Mouse (Mus musculus) C2C12 (cell line): Measurements from ENCODE around the gene Mfsd6l. TPM values are rescaled to one million over a fixed set of nuclear protein-coding genes. Genes with fewer than 3 reads are reported as not detected.

Experiments used
- H3K27me3 ChIP-seq: one replicate; pipeline ENCODE4 v1.6.1; 2011; ENCODE audit not compliant: control insufficient read depth, insufficient read depth, insufficient read length
- H3K36me3 ChIP-seq: one replicate; pipeline ENCODE4 v1.6.1; 2011; ENCODE audit not compliant: control insufficient read depth, insufficient read depth
- H3K4me3 ChIP-seq: one replicate; pipeline ENCODE4 v1.5.1; 2011; ENCODE audit warnings: mild to moderate bottlenecking, control low read depth; ENCODE audit not compliant: poor library complexity, insufficient read depth, severe bottlenecking
- H3K79me2 ChIP-seq: one replicate; pipeline ENCODE4 v1.6.1; 2011; ENCODE audit not compliant: control insufficient read depth, insufficient read depth
- H3K79me3 ChIP-seq: one replicate; pipeline ENCODE4 v1.6.1; 2011; ENCODE audit warnings: low read depth, control low read depth
- H3ac ChIP-seq: one replicate; pipeline ENCODE3; 2011; ENCODE audit warnings: low read depth; ENCODE audit not compliant: control insufficient read depth, insufficient read length
- CEBPB ChIP-seq: IDR thresholded peaks from one replicate; pipeline ENCODE4 v1.6.1; 2011; ENCODE audit warnings: low read depth, mild to moderate bottlenecking, control low read depth, moderate library complexity
- CTCF ChIP-seq: IDR thresholded peaks from one replicate; pipeline ENCODE4 v1.5.1; 2011; ENCODE audit not compliant: control insufficient read depth, insufficient read depth, insufficient read length
- FOSL1 ChIP-seq: IDR thresholded peaks from one replicate; pipeline ENCODE4 v1.8.0; 2011; ENCODE audit warnings: mild to moderate bottlenecking, low read length; ENCODE audit not compliant: poor library complexity, insufficient read depth, severe bottlenecking
- MAX ChIP-seq: IDR thresholded peaks from one replicate; pipeline ENCODE4 v1.6.1; 2011; ENCODE audit warnings: mild to moderate bottlenecking, control low read depth
- MYOD1 ChIP-seq: IDR thresholded peaks from one replicate; pipeline ENCODE4 v1.6.1; 2011; ENCODE audit warnings: low read depth; ENCODE audit not compliant: control insufficient read depth, insufficient read length
- MYOG ChIP-seq: IDR thresholded peaks from one replicate; pipeline ENCODE4 v1.6.1; 2011; ENCODE audit not compliant: control insufficient read depth, insufficient read length; ENCODE audit errors: extremely low read depth
- USF1 ChIP-seq: IDR thresholded peaks from one replicate; pipeline ENCODE4 v1.6.1; 2011; ENCODE audit warnings: low read depth, mild to moderate bottlenecking, control low read depth, moderate library complexity
- long read RNA-seq, 2 experiments: library from polyadenylated mRNA; unstranded; transcript quantifications; one replicate each; pipeline ENCODE4 v2.0.0; 2019 to 2020
- polyA plus RNA-seq: library from polyadenylated mRNA; unstranded; fragments of >200 nt; fragmentation: generic; extraction: Trizol; gene quantifications from one replicate; pipeline ENCODE4 v1.2.1, GENCODE M21; 2012; ENCODE audit warnings: missing spikeins

Gene Mfsd6l
- polyA plus RNA-seq: not detected
- long read RNA-seq, experiment 1: 0 reads
- long read RNA-seq, experiment 2: 0 reads

GRCm38 (mm10) chr11:68555918-68556584 lies at the start of gene Mfsd6l:
Mfsd6l (plus strand) TSS chr11:68556186.
- H3ac ChIP-seq: no peak within 1 kb of the TSS
- no peaks in the 10 kb centered on the region for H3K79me3 ChIP-seq
- peaks cover 27% of the 10 kb centered on the region for H3K27me3 ChIP-seq
- no peak within 1 kb of the TSS for H3K4me3 ChIP-seq
- no peaks in the 10 kb centered on the region for H3K79me2 ChIP-seq
- TF ChIP-seq USF1 (no peak), MYOG (no peak), CTCF (no peak), CEBPB (no peak), MAX (no peak), FOSL1 (no peak), MYOD1 (no peak)
- no peaks in the 10 kb centered on the region for H3K36me3 ChIP-seq

GRCm38 (mm10) chr11:68507246-68507645 lies 48.7 kb upstream of the Mfsd6l start:
- no peak for TF ChIP-seq FOSL1
- TF ChIP-seq USF1: no peak
- TF ChIP-seq MYOG: no peak
- TF ChIP-seq MAX: no peak
- no peak for TF ChIP-seq CEBPB
- TF ChIP-seq CTCF: no peak
- TF ChIP-seq MYOD1: no peak
- no peak overlapping the region for H3K4me3 ChIP-seq
- no peaks in the 10 kb centered on the region for H3K79me3 ChIP-seq
- no peaks in the 10 kb centered on the region for H3K36me3 ChIP-seq
- H3K27me3 ChIP-seq: peaks cover 24% of the 10 kb centered on the region
- H3ac ChIP-seq: no peak overlapping the region
- H3K79me2 ChIP-seq: no peaks in the 10 kb centered on the region

- peaks cover 14% of the 10 kb centered on the region for H3K27me3 ChIP-seq
- no peak overlapping the region for H3ac ChIP-seq
- H3K36me3 ChIP-seq: no peaks in the 10 kb centered on the region
- TF ChIP-seq FOSL1 (no peak), USF1 (no peak), MYOD1 (no peak), MAX (no peak)
- no peaks in the 10 kb centered on the region for H3K79me3 ChIP-seq
- no peak overlapping the region for H3K4me3 ChIP-seq
- no peaks in the 10 kb centered on the region for H3K79me2 ChIP-seq
Observed at GRCm38 (mm10) chr11:68508619-68509018, 47.4 kb upstream of the Mfsd6l start.

GRCm38 (mm10) chr11:68509194-68509593 lies 46.8 kb upstream of the Mfsd6l start:
- no peak overlapping the region for H3ac ChIP-seq
- H3K79me3 ChIP-seq: no peaks in the 10 kb centered on the region
- no peaks in the 10 kb centered on the region for H3K79me2 ChIP-seq
- TF ChIP-seq USF1: no peak
- TF ChIP-seq MAX: no peak
- no peaks in the 10 kb centered on the region for H3K36me3 ChIP-seq
- peaks cover 10% of the 10 kb centered on the region for H3K27me3 ChIP-seq
- H3K4me3 ChIP-seq: no peak overlapping the region

GRCm38 (mm10) chr11:68513969-68514368 lies 42.0 kb upstream of the Mfsd6l start:
- no peak overlapping the region for H3ac ChIP-seq
- no peaks in the 10 kb centered on the region for H3K79me3 ChIP-seq
- H3K27me3 ChIP-seq: no peaks in the 10 kb centered on the region
- H3K36me3 ChIP-seq: no peaks in the 10 kb centered on the region
- no peak overlapping the region for H3K4me3 ChIP-seq
- TF ChIP-seq MYOD1: no peak
- no peak for TF ChIP-seq USF1
- no peak for TF ChIP-seq CTCF
- TF ChIP-seq FOSL1: no peak
- no peak for TF ChIP-seq MAX
- no peak for TF ChIP-seq CEBPB
- no peak for TF ChIP-seq MYOG
- no peaks in the 10 kb centered on the region for H3K79me2 ChIP-seq

- H3K4me3 ChIP-seq: no peak overlapping the region
- H3K27me3 ChIP-seq: peaks cover 3% of the 10 kb centered on the region
- no peaks in the 10 kb centered on the region for H3K36me3 ChIP-seq
- no peaks in the 10 kb centered on the region for H3K79me3 ChIP-seq
- TF ChIP-seq USF1 (no peak), FOSL1 (no peak), CTCF (no peak), MYOD1 (no peak), CEBPB (no peak), MYOG (no peak), MAX (no peak)
- no peaks in the 10 kb centered on the region for H3K79me2 ChIP-seq
- no peak overlapping the region for H3ac ChIP-seq
Observed at GRCm38 (mm10) chr11:68519362-68519761, 36.6 kb upstream of the Mfsd6l start.
